Mouse (Mus musculus) kidney, embryonic 16.5 days (tissue): Measurements from ENCODE around the gene C2cd5. TPM values are rescaled to one million over a fixed set of nuclear protein-coding genes. Genes with fewer than 3 reads are reported as not detected.
A peak's percentile ranks its signal among the peaks of the same experiment; 100 is the strongest.
"Not testable (repeated sequence)": the region's sequence is repeated elsewhere in the genome, so short reads cannot be mapped to it uniquely, and the experiment has no call there.

Source experiments
- ATAC-seq: fragments of 200-750 bp; cut with Nextera tagmentation; 2 replicates; pipeline ENCODE4 v1.8.0; 2017; ENCODE audit warnings: moderate TSS enrichment; ENCODE audit not compliant: low FRiP score, low TSS enrichment
- H3K27ac ChIP-seq: fragments of 300-500 bp; sonication (generic); 2 replicates; pipeline ENCODE4 v1.5.1; 2014; ENCODE audit warnings: low read length
- H3K27me3 ChIP-seq: fragments of 300-500 bp; sonication (generic); 2 replicates; pipeline ENCODE4 v1.6.1; 2014; ENCODE audit warnings: low read length, control low read depth, mixed read lengths; ENCODE audit not compliant: insufficient read depth
- H3K36me3 ChIP-seq: fragments of 300-500 bp; sonication (generic); 2 replicates; pipeline ENCODE4 v1.6.1; 2014; ENCODE audit warnings: low read length, control low read depth, mixed read lengths; ENCODE audit not compliant: insufficient read depth
- H3K4me1 ChIP-seq: fragments of 300-500 bp; sonication (generic); 2 replicates; pipeline ENCODE4 v1.6.1; 2014; ENCODE audit warnings: low read length, control low read depth, mixed read lengths; ENCODE audit not compliant: insufficient read depth
- H3K4me2 ChIP-seq: fragments of 300-500 bp; sonication (generic); replicated peaks from 2 replicates; pipeline ENCODE4 v1.6.1; 2014; ENCODE audit warnings: low read depth, low read length
- H3K4me3 ChIP-seq: fragments of 300-500 bp; sonication (generic); 2 replicates; pipeline ENCODE4 v1.5.1; 2014; ENCODE audit warnings: mild to moderate bottlenecking, low read length
- H3K9ac ChIP-seq: fragments of 300-500 bp; sonication (generic); replicated peaks from 2 replicates; pipeline ENCODE4 v1.6.1; 2014; ENCODE audit warnings: low read length
- H3K9me3 ChIP-seq: fragments of 300-500 bp; sonication (generic); 2 replicates; pipeline ENCODE4 v1.6.1; 2016; ENCODE audit warnings: low read length, control low read depth
- WGBS: fragments of 180-500 bp; shearing (Covaris S2); extraction: QIAGEN DNeasy Blood & Tissue Kit; methylation state at CpG from one replicate; pipeline ENCODE4 v1.1.7; 2014; 5-methylcytosine and 5-hydroxymethylcytosine counted together
- polyA plus RNA-seq: library from polyadenylated mRNA; unstranded; fragments of >200 nt; fragmentation: Nextera tagmentation; extraction: Ambion mirVana; gene quantifications from 2 replicates; pipeline ENCODE4 v1.2.1, GENCODE M21; 2015

Gene C2cd5
- polyA plus RNA-seq, 1 experiment from 2014 or later = 35.3 TPM

- H3K27ac ChIP-seq, H3K4me3 ChIP-seq, H3K9me3 ChIP-seq, H3K9ac ChIP-seq, ATAC-seq, H3K4me2 ChIP-seq, H3K27me3 ChIP-seq, H3K36me3 ChIP-seq, H3K4me1 ChIP-seq: not testable (repeated sequence)
- 75% methylated on average over 9 of the region's 9 CpGs for WGBS
Observed at GRCm38 (mm10) chr6:142986706-142987105, 113.2 kb downstream of the C2cd5 start.

GRCm38 (mm10) chr6:142985561-142986238 lies 114.2 kb downstream of the C2cd5 start:
- not testable (repeated sequence) for H3K36me3 ChIP-seq, H3K9me3 ChIP-seq, H3K4me1 ChIP-seq, H3K9ac ChIP-seq, H3K27ac ChIP-seq, H3K4me3 ChIP-seq, H3K4me2 ChIP-seq, H3K27me3 ChIP-seq, ATAC-seq
- WGBS = 93% methylated on average over 9 of the region's 9 CpGs

- 32% methylated on average over 6 of the region's 6 CpGs for WGBS
- 0 out of 2 replicates have a peak overlapping the region, but pooled peaks have one; percentile 2 for H3K4me2 ChIP-seq
- H3K36me3 ChIP-seq = no peaks in the 10 kb centered on the region
- no peak overlapping the region for H3K9ac ChIP-seq
- H3K27me3 ChIP-seq = no peaks in the 10 kb centered on the region
- ATAC-seq = no peak
- H3K27ac ChIP-seq = no peak overlapping the region
- 0 out of 2 replicates have a peak, but pooled peaks cover 4% of the 10 kb centered on the region for H3K4me1 ChIP-seq
- H3K9me3 ChIP-seq = no peaks in the 10 kb centered on the region
- H3K4me3 ChIP-seq = no peak overlapping the region
Observed at GRCm38 (mm10) chr6:142979665-142980660, 120.0 kb downstream of the C2cd5 start.

DNA sequence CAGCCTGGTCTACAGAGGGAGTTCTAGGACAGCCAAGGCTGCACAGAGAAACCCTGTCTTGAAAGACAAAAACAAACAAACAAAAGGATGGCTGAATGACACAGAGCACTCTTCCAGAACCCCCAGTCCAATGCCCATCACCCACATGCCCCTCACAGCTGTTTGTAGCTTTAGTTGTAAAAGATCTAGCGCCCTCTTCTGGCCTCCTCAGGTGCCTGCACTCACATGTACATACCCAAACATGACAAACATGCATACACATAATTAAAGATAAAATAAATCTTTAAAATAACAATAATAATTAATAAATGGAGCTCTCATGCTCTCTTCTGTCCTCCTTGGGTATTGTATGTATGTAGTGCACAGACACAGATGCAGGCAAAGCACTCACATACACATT lies 122.7 kb downstream of the C2cd5 start:
- Histone ChIP-seq H3K36me3 (no peaks in the 10 kb centered on the region), H3K4me3 (no peak overlapping the region), H3K27ac (no peak overlapping the region), H3K4me2 (no peak overlapping the region), H3K9me3 (no peaks in the 10 kb centered on the region), H3K9ac (no peak overlapping the region), H3K27me3 (no peaks in the 10 kb centered on the region), H3K4me1 (0 out of 2 replicates have a peak, but pooled peaks cover 4% of the 10 kb centered on the region)
- 53% methylated on average over 1 of the region's 1 CpGs for WGBS
- ATAC-seq = no peak

GRCm38 (mm10) chr6:142973289-142973688 lies 126.7 kb downstream of the C2cd5 start:
- H3K4me3 ChIP-seq = no peak overlapping the region
- WGBS = 84% methylated on average over 7 of the region's 7 CpGs
- no peak overlapping the region for H3K27ac ChIP-seq
- no peak overlapping the region for H3K9ac ChIP-seq
- no peaks in the 10 kb centered on the region for H3K27me3 ChIP-seq
- H3K36me3 ChIP-seq = no peaks in the 10 kb centered on the region
- H3K9me3 ChIP-seq = no peaks in the 10 kb centered on the region
- no peak for ATAC-seq
- H3K4me1 ChIP-seq = no peaks in the 10 kb centered on the region
- H3K4me2 ChIP-seq = no peak overlapping the region

DNA sequence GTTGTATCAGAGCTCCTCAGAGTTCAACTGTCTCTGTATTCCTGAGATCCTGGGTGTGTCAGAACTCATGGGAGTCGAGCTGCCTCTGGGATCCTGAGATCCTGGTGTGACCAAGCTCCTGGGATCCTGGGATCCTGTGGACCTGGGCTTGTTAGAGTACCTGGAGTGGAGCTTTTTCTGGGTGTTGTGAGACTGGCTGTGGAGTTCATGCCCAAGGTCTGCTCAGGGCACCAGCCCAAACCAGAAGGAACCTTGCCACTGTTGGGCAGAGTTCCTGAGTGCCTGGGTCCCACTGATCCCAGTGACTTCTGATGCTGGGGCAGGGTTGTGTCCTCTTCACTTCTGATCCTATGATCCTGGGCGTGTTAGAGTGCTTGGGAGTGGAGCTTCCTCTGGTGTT lies 127.7 kb downstream of the C2cd5 start:
- ATAC-seq = no peak
- H3K4me2 ChIP-seq = no peak overlapping the region
- no peak overlapping the region for H3K4me3 ChIP-seq
- H3K36me3 ChIP-seq = no peaks in the 10 kb centered on the region
- WGBS = 64% methylated on average over 2 of the region's 2 CpGs
- no peak overlapping the region for H3K27ac ChIP-seq
- no peaks in the 10 kb centered on the region for H3K27me3 ChIP-seq
- H3K4me1 ChIP-seq = no peaks in the 10 kb centered on the region
- no peak overlapping the region for H3K9ac ChIP-seq
- no peaks in the 10 kb centered on the region for H3K9me3 ChIP-seq

DNA sequence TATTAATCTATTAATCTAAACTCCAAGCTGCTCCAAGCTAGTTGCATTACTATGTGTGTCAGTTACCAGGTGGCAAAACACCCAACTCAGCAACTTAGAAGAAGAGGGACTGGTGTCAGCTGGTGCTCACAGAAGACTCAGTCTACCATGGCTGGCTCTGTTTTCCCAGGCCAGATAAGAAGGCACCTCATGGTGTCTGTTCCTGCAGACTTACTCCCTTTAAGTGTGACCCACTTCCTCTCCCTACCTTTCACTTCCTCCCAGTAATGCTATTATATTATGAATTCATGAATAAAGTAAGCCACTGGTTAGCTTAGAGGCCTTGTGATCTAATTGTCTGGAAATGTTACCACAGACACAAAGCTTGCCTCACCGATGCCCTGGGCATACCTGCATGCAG lies 132.5 kb downstream of the C2cd5 start:
- 94% methylated on average over 1 of the region's 1 CpGs for WGBS
- no peak overlapping the region for H3K27ac ChIP-seq

DNA sequence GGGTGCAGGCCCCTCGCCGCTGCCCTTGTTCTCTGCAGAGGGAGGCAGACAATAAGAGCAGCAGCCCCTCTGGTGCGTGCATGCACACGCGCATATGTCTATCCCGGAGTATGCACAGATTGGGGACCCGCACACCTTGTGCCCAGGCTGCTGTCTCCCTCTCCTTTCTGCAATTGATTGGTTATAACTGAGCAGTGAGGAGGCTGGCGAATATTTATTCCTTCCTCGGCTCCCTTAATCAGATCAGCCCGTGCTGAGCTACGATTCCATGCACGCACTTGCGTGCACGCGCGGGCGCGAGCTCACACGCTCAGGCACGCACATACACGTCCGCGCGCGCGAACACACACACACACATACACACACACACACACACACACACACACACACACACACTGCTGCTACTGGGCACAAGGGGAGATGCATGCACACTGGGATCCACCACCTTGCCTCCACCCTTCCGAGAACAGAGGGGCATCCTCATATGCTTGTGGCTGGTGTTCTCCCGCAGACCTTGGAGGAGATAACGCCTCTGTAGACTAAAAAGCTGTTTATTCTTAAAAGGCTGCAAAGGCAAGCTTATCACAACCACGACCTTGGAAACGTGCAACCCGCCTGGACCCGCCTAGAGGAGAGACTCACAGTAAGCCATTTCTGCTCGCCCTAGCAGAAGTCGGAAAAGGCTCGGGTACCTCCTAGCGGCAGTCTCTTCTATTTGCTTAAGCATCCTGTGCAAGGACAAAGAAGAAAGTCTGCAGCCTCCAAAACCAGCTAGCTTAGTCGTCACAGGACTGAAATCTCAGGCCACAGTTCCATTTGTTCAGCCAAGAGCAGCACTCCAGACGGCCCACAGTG lies 135.2 kb downstream of the C2cd5 start:
- peak; percentile 94 for ATAC-seq
- Histone ChIP-seq H3K9me3 (no peaks in the 10 kb centered on the region), H3K27me3 (peaks cover 16% of the 10 kb centered on the region), H3K4me3 (peak overlapping the region; percentile 65), H3K36me3 (no peaks in the 10 kb centered on the region), H3K4me1 (peaks cover 3% of the 10 kb centered on the region; the same call in 1 of the 2 replicates), H3K9ac (peak overlapping the region; percentile 67), H3K27ac (peak overlapping the region; percentile 63), H3K4me2 (peak overlapping the region; percentile 99)
- WGBS = under 1% methylated on average over 39 of the region's 39 CpGs

More for the DNA sequence above, 132.5 kb downstream of the C2cd5 start:
- Histone ChIP-seq H3K36me3 (no peaks in the 10 kb centered on the region), H3K9me3 (no peaks in the 10 kb centered on the region), H3K4me1 (peaks cover 3% of the 10 kb centered on the region; the same call in 1 of the 2 replicates), H3K4me3 (no peak overlapping the region), H3K4me2 (no peak overlapping the region), H3K9ac (no peak overlapping the region), H3K27me3 (peaks cover 15% of the 10 kb centered on the region)
- ATAC-seq = no peak

DNA sequence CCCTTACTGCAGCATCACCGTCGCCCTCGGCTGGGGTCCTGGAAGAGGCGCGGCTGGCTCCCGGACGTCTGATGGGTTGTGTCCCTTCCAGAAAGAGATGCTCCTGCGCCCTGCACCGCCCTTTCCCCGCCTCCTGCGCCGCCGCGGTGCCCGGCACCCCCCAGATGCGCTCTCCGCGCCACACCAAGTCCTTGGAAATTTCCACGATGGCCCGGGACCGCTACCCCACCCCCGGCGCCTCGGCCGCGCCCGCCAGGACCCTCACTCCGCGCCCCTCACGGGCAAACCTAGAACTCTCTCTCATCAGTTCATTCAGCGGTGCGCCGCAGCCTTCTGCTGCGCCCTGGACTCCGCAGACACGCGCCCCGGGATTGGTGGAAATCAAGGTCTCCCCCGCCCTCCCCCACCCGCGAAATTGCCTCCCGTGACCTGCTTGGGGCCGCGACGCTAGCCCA lies 135.8 kb downstream of the C2cd5 start, which contains the start of gene St8sia1:
Gene St8sia1, minus strand, starts transcription at position 377 of the 455 bp plus-strand sequence.
- Histone ChIP-seq H3K4me2 (peak within 1 kb of the TSS; percentile 99), H3K9me3 (no peaks in the 10 kb centered on the region), H3K9ac (peak within 1 kb of the TSS; percentile 67), H3K27ac (peak within 1 kb of the TSS; percentile 63), H3K4me3 (peak within 1 kb of the TSS; percentile 65), H3K36me3 (no peaks in the 10 kb centered on the region), H3K4me1 (peaks cover 3% of the 10 kb centered on the region; the same call in 1 of the 2 replicates), H3K27me3 (peaks cover 16% of the 10 kb centered on the region)
- 1% methylated on average over 44 of the region's 45 CpGs for WGBS
- ATAC-seq = peak; percentile 63
